Mouse (Mus musculus): ENCODE measurements around the gene Pde6h.

- TF ChIP-seq CTCF (IDR thresholded peaks at IDR 0.05; ENCODE audit: control insufficient read depth, insufficient read depth, insufficient replicate concordance, low read depth, low read length) (no peak), POLR2A (IDR thresholded peaks at IDR 0.05; ENCODE audit: control insufficient read depth, low read depth, low read length) (no peak)
Measured at GRCm38 (mm10) chr6:136998181-136998580, 74.5 kb downstream of the Pde6h start.

Data from testis, adult 2 months (tissue).